Mouse (Mus musculus) small intestine, adult 2 months (tissue): Measurements from ENCODE around the gene Tead4. TPM values are rescaled to one million over a fixed set of nuclear protein-coding genes. Genes with fewer than 3 reads are reported as not detected.

ENCODE experiments used
- H3K27ac ChIP-seq: fragments of 200-500 bp; 2 replicates; pipeline ENCODE4 v1.5.1; 2012; ENCODE audit warnings: low read depth, low read length, control low read depth, inconsistent platforms; ENCODE audit not compliant: insufficient read depth
- H3K27me3 ChIP-seq: fragments of 200-500 bp; 2 replicates; pipeline ENCODE4 v1.6.1; 2012; ENCODE audit warnings: mild to moderate bottlenecking, moderate library complexity, low read length, inconsistent platforms; ENCODE audit not compliant: control insufficient read depth, insufficient read depth
- H3K36me3 ChIP-seq: fragments of 200-500 bp; 2 replicates; pipeline ENCODE4 v1.6.1; 2012; ENCODE audit warnings: mild to moderate bottlenecking, low read length, control low read depth, inconsistent platforms; ENCODE audit not compliant: control insufficient read depth, insufficient read depth
- H3K4me1 ChIP-seq: fragments of 200-500 bp; 2 replicates; pipeline ENCODE4 v1.6.1; 2012; ENCODE audit warnings: low read length, inconsistent platforms, mixed read lengths; ENCODE audit not compliant: control insufficient read depth, insufficient read depth, insufficient read length
- H3K4me3 ChIP-seq: fragments of 200-500 bp; 2 replicates; pipeline ENCODE4 v1.5.1; 2012; ENCODE audit warnings: low read depth, mild to moderate bottlenecking, control low read depth, inconsistent platforms, low read length, moderate library complexity
- CTCF ChIP-seq: fragments of 200-500 bp; IDR thresholded peaks from 2 replicates; pipeline ENCODE4 v1.5.1; 2012; ENCODE audit warnings: low read depth, mild to moderate bottlenecking, control low read depth, inconsistent platforms, low read length, moderate library complexity, mixed read lengths; ENCODE audit not compliant: insufficient replicate concordance, insufficient read length; ENCODE audit errors: extremely low read depth
- POLR2A ChIP-seq: fragments of 200-500 bp; IDR thresholded peaks from 2 replicates; pipeline ENCODE4 v1.6.1; 2012; ENCODE audit warnings: low read depth, mild to moderate bottlenecking, control low read depth, inconsistent platforms, low read length, moderate library complexity
- WGBS: fragments of 180-500 bp; shearing (Covaris S2); methylation state at CpG from one replicate; pipeline ENCODE4 v1.1.7; 2018; 5-methylcytosine and 5-hydroxymethylcytosine counted together
- polyA plus RNA-seq: library from polyadenylated mRNA; depleted of rRNA; stranded (reverse); fragments of >200 nt; gene quantifications from 2 replicates; pipeline ENCODE4 v1.2.3, GENCODE M21; 2012; rRNA removed

Tead4 gene
- polyA plus RNA-seq, 1 experiment: 0.93 TPM

DNA sequence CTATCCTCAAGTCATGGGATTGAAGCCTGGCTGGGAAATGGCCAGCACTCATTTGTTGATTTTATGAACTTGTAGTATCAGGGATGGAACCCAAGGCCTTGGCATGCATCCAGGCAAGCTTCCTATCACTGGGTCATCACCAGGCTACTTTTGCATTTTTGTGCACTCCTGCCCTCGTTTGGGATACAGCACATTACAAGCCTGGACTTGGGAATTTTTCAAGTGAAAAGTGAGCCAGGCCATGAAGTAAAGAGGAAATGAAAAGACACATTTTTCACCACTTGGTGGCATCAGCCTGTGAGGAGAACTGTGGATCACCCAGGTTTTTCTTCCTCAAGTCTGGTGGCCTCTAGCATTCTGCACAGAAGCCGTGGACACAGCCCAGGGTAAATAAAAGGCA lies 117.1 kb downstream of the Tead4 start:
- Histone ChIP-seq H3K36me3 (no peaks in the 10 kb centered on the region), H3K27me3 (no peaks in the 10 kb centered on the region), H3K27ac (no peak overlapping the region), H3K4me3 (no peak overlapping the region), H3K4me1 (no peaks in the 10 kb centered on the region)
- 28% methylated on average over 2 of the region's 2 CpGs for WGBS
- TF ChIP-seq POLR2A: no peak

DNA sequence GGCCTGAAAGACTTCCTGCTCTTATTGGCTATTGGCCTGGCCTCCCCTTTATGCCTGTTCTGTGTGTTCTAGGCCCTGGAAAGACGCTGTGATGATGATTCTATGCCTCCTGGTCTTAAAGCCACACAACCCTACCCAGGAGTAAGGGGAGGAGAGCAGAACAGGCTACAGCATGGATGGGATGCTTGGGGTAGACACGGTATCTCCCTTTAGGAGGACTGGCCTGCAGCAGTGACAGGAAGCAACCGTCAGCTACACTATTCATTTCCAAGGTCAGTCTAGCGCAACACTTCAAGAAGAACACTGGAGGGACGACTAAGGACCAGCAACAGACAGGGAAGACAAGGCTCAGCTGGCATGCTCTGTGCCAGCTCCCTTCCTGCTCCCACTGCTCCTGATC lies 119.4 kb downstream of the Tead4 start:
- Histone ChIP-seq H3K27me3 (no peaks in the 10 kb centered on the region), H3K27ac (no peak overlapping the region), H3K4me3 (no peak overlapping the region), H3K4me1 (no peaks in the 10 kb centered on the region), H3K36me3 (no peaks in the 10 kb centered on the region)
- 70% methylated on average over 5 of the region's 5 CpGs for WGBS
- no peak for TF ChIP-seq CTCF
- no peak for TF ChIP-seq POLR2A

DNA sequence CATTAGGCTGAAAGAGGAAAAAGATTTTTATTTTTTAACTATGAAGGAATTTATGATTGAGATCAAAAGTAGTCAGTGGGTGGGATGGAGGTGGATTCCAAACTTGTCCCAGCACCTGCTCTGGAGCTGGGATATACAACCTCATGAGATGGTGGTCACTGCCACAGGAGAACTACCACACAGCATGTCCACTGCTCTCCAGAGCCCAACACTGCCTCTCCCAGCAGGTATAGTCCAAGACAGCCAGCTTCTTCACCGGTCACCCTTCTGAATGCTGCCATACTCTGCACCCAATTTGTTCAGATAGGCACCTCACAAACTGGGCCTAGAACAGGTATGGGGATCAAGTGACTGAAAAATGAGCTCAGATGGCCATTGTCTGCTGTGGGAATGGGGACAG lies 121.0 kb downstream of the Tead4 start:
- Histone ChIP-seq H3K27me3 (no peaks in the 10 kb centered on the region), H3K36me3 (no peaks in the 10 kb centered on the region), H3K27ac (no peak overlapping the region), H3K4me1 (no peaks in the 10 kb centered on the region), H3K4me3 (no peak overlapping the region)
- TF ChIP-seq POLR2A (no peak), CTCF (no peak)
- 98% methylated on average over 1 of the region's 1 CpGs for WGBS

DNA sequence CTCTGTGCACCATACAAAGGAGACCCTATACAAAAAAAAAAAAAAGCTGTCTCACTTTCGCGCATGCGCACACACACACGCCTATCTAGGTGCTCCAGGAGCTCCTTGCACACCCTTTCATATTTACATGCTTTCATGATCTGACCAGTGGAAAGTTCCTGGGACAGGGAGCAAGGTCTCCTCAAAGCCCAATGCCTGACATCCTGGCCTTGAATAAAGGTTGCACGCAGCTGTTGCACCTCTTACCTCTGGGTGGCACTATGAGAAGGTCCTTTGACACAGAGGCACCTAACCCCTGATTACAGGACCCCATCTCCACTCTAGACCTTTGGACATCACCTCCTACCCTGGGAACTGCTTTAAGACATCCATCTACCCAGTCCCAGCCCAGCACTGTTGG lies 121.4 kb downstream of the Tead4 start:
- TF ChIP-seq CTCF: no peak
- H3K4me1 ChIP-seq: no peaks in the 10 kb centered on the region
- H3K27me3 ChIP-seq: no peaks in the 10 kb centered on the region
- H3K27ac ChIP-seq: no peak overlapping the region
- 66% methylated on average over 5 of the region's 5 CpGs for WGBS
- H3K4me3 ChIP-seq: no peak overlapping the region
- no peaks in the 10 kb centered on the region for H3K36me3 ChIP-seq

DNA sequence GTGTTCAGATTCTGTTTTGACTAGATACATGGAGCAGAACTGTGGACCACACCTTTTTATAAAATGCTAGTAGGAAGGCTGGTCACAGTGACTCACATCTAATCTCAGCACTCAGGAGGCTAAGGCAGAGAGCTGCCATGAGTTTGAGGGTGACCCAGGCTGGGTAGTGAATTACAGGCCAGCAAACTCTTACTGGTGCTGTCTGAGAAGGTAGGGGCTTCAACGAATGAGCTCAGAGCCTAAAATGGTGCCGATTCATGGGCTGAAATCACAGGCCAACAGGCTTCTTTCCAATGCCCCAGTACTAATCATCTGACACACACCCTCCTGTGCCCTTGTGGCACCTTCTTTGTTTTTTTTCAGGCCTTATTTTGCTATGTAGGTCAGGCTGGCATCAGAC lies 121.9 kb downstream of the Tead4 start:
- no peak overlapping the region for H3K4me3 ChIP-seq
- WGBS: 86% methylated on average over 2 of the region's 2 CpGs
- H3K27ac ChIP-seq: no peak overlapping the region
- H3K27me3 ChIP-seq: no peaks in the 10 kb centered on the region
- H3K36me3 ChIP-seq: no peaks in the 10 kb centered on the region
- TF ChIP-seq POLR2A: no peak
- TF ChIP-seq CTCF: no peak
- H3K4me1 ChIP-seq: no peaks in the 10 kb centered on the region

Other genes starting within 250 kb of the Tead4 start
- gene Tspan9, start 157.2 kb downstream of the Tead4 start, polyA plus RNA-seq: 15.3 and 20.6 TPM in 2 replicates
- 2.0 and 2.4 TPM in 2 replicates for gene Tulp3, start 55.0 kb upstream of the Tead4 start, polyA plus RNA-seq
- 7.2 and 11.2 TPM in 2 replicates for gene Rhno1, start 62.1 kb upstream of the Tead4 start, polyA plus RNA-seq
- gene Foxm1, start 62.1 kb upstream of the Tead4 start, polyA plus RNA-seq: 6.3 and 11.3 TPM in 2 replicates
- not detected in 2 replicates for gene Tex52, start 74.6 kb upstream of the Tead4 start, polyA plus RNA-seq
- not detected in 2 replicates for gene Gm44596, start 74.7 kb upstream of the Tead4 start, polyA plus RNA-seq
- 0.49 and 0.63 TPM in 2 replicates for gene Nrip2, start 98.5 kb upstream of the Tead4 start, polyA plus RNA-seq
- 16.1 and 16.2 TPM in 2 replicates for gene Itfg2, start 124.1 kb upstream of the Tead4 start, polyA plus RNA-seq
- 52.9 and 105 TPM in 2 replicates for gene Fkbp4, start 137.9 kb upstream of the Tead4 start, polyA plus RNA-seq
- 0.06 TPM in 1 of 2 replicates, not detected in the other for gene Pzp, start 225.9 kb upstream of the Tead4 start, polyA plus RNA-seq